Mouse (Mus musculus) stomach, postnatal 0 days (tissue): Measurements from ENCODE around the gene Aif1. TPM values are rescaled to one million over a fixed set of nuclear protein-coding genes. Genes with fewer than 3 reads are reported as not detected.
"Not testable (repeated sequence)": the region's sequence is repeated elsewhere in the genome, so short reads cannot be mapped to it uniquely, and the experiment has no call there.

Experiments
- ATAC-seq: fragments of 200-750 bp; cut with Nextera tagmentation; 2 replicates; pipeline ENCODE4 v1.8.0; 2017; ENCODE audit not compliant: low FRiP score, low TSS enrichment
- DNase-seq: peaks from one replicate; pipeline ENCODE4 v3.0.0-alpha.2; 2016; ENCODE audit warnings: low spot score
- H3K27ac ChIP-seq: fragments of 300-500 bp; sonication (generic); replicated peaks from 2 replicates; pipeline ENCODE4 v1.5.1; 2014; ENCODE audit warnings: mild to moderate bottlenecking, control low read depth
- H3K27me3 ChIP-seq: fragments of 300-500 bp; sonication (generic); 2 replicates; pipeline ENCODE4 v1.6.1; 2014; ENCODE audit warnings: low read length; ENCODE audit not compliant: control insufficient read depth, insufficient read depth
- H3K36me3 ChIP-seq: fragments of 300-500 bp; sonication (generic); 2 replicates; pipeline ENCODE4 v1.6.1; 2014; ENCODE audit warnings: low read length, mixed read lengths; ENCODE audit not compliant: control insufficient read depth, insufficient read depth
- H3K4me1 ChIP-seq: fragments of 300-500 bp; sonication (generic); replicated peaks from 2 replicates; pipeline ENCODE4 v1.6.1; 2014; ENCODE audit warnings: antibody characterized with exemption; ENCODE audit not compliant: control insufficient read depth, insufficient read depth
- H3K4me2 ChIP-seq: fragments of 300-500 bp; sonication (generic); replicated peaks from 2 replicates; pipeline ENCODE4 v1.6.1; 2014; ENCODE audit warnings: low read depth, mild to moderate bottlenecking, control low read depth, moderate library complexity
- H3K4me3 ChIP-seq: fragments of 300-500 bp; sonication (generic); 2 replicates; pipeline ENCODE4 v1.5.1; 2014; ENCODE audit warnings: low read depth, low read length, control low read depth
- H3K9ac ChIP-seq: fragments of 300-500 bp; sonication (generic); 2 replicates; pipeline ENCODE4 v1.6.1; 2014; ENCODE audit warnings: mild to moderate bottlenecking, low read length, control low read depth, mixed read lengths
- H3K9me3 ChIP-seq: fragments of 300-500 bp; sonication (generic); 2 replicates; pipeline ENCODE4 v1.6.1; 2016; ENCODE audit warnings: low read length; ENCODE audit not compliant: control insufficient read depth
- CTCF ChIP-seq: IDR thresholded peaks from 2 replicates; pipeline ENCODE4 v1.5.1; 2016; ENCODE audit warnings: antibody characterized with exemption, low read depth, mild to moderate bottlenecking, moderate library complexity
- EP300 ChIP-seq: optimal IDR thresholded peaks from 2 replicates; pipeline ENCODE3; 2016; ENCODE audit warnings: antibody characterized with exemption
- WGBS: fragments of 180-500 bp; shearing (Covaris S2); extraction: QIAGEN DNeasy Blood & Tissue Kit; methylation state at CpG from one replicate; pipeline ENCODE4 v1.1.7; 2014; 5-methylcytosine and 5-hydroxymethylcytosine counted together
- polyA plus RNA-seq: library from polyadenylated mRNA; unstranded; fragments of >200 nt; fragmentation: Nextera tagmentation; extraction: Ambion mirVana; gene quantifications from 2 replicates; pipeline ENCODE4 v1.2.1, GENCODE M21; 2015

Gene Aif1
- polyA plus RNA-seq, 1 experiment from 2014 or later = 24.3 TPM

DNA sequence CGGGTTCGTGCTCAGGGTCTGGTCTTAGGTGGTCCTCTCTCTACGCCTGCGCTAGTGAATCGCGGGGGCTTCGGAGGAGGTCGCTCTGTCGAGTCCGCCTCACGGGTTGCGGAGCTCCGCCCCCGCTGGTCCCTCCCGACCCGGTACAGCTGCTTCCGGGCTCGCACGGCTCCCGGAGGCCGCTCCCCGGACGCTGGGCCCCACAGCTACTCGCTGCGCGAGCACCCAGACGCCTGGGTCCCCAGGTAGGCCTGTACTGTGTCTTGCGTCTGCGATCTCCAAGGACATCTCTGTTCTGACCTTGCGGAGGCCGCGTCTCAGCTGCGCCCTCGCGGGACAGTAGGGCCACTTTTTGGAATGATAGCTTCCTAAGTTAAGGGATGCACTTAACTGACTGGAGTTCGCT is 49.7 kb downstream of the Aif1 start, which contains the start of gene D17H6S53E:
Gene D17H6S53E (plus strand): TSS at position 168 of the 406 bp plus-strand sequence.
- Histone ChIP-seq H3K9ac (peak within 1 kb of the TSS; percentile 77), H3K27me3 (no peaks in the 10 kb centered on the region), H3K36me3 (no peaks in the 10 kb centered on the region; the same call in none of the 2 replicates), H3K4me2 (peak within 1 kb of the TSS; percentile 85), H3K4me3 (peak within 1 kb of the TSS; percentile 61), H3K9me3 (no peaks in the 10 kb centered on the region), H3K27ac (peak within 1 kb of the TSS; percentile 87), H3K4me1 (peaks cover 3% of the 10 kb centered on the region; the same call in 1 of the 2 replicates)
- DNase-seq = peak; percentile 90
- under 1% methylated on average over 34 of the region's 36 CpGs for WGBS
- ATAC-seq = peak; percentile 63
- TF ChIP-seq CTCF (0 out of 2 replicates have a peak, but pooled peaks have one; percentile 2), EP300 (no peak)

DNA sequence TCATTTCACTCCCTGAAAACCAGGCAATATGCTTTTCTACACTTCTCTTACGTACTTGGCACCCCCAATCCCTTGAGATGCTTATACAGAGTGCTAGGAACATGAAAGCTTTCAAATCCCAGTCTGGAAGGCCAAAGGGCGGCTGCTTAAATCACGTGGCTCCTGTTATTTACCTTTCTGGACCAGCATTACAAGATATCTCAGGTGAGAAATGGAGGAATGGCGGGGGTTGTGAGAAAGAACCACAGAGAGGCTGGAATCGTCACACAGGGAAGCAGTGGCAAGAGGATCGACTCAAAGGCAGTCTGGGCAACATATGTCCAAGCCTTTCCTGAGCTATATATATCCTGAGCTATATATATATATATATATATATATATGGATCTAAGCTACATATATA is 50.3 kb downstream of the Aif1 start:
- 11% methylated on average over 6 of the region's 6 CpGs for WGBS
- DNase-seq (peak; percentile 76), ATAC-seq (no peak)
- H3K27ac ChIP-seq = peak overlapping the region; percentile 87
- H3K9ac ChIP-seq = peak overlapping the region; percentile 77
- H3K27me3 ChIP-seq = no peaks in the 10 kb centered on the region
- H3K4me1 ChIP-seq = peaks cover 3% of the 10 kb centered on the region; the same call in 1 of the 2 replicates
- no peaks in the 10 kb centered on the region for H3K9me3 ChIP-seq
- peak overlapping the region; percentile 85 for H3K4me2 ChIP-seq
- no peak for TF ChIP-seq CTCF
- H3K4me3 ChIP-seq = peak overlapping the region; percentile 61
- H3K36me3 ChIP-seq = no peaks in the 10 kb centered on the region; the same call in none of the 2 replicates

GRCm38 (mm10) chr17:35125081-35125480 is 50.8 kb downstream of the Aif1 start:
- Histone ChIP-seq H3K4me1 (peaks cover 3% of the 10 kb centered on the region; the same call in 1 of the 2 replicates), H3K4me3 (no peak overlapping the region), H3K27ac (peak overlapping the region; percentile 74), H3K36me3 (no peaks in the 10 kb centered on the region; the same call in 1 of the 2 replicates), H3K27me3 (no peaks in the 10 kb centered on the region), H3K9ac (no peak overlapping the region), H3K9me3 (no peaks in the 10 kb centered on the region), H3K4me2 (no peak overlapping the region)
- DNase-seq (no peak), ATAC-seq (no peak)
- TF ChIP-seq EP300 (no peak), CTCF (no peak)
- 87% methylated on average over 1 of the region's 1 CpGs for WGBS

DNA sequence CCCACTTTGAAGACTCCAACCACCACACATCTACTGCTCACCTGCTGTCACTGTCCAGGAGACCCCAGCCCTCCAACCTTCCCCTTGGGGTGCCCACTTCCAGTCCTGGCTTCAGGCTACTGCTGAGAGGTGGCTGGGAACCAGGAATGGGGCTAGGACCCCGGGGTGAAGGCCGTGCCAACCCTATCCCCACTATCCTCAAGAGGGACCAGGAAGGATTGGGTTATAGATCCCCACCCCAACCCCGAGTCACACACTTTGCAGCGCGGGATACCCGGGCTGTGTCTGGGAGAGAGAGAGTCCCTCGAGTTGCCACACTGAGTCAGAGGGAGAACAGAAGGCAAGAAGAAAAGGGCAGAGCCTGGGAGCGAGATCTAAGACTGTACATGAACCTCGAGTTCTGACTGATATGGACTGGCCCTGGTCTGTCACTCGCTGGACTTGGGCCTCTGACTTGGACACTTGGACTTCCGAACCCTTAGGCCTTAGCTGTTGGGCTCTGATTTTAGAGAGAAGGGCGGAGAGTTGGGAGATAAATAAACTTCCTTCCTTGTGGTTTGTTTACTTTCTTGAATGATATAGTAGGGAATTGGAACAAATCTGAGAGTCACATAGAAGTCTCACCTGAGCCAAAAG is 51.5 kb downstream of the Aif1 start:
- not testable (repeated sequence) for H3K4me3 ChIP-seq, H3K9me3 ChIP-seq, H3K4me2 ChIP-seq, H3K27me3 ChIP-seq, H3K36me3 ChIP-seq, H3K4me1 ChIP-seq, H3K9ac ChIP-seq
- ATAC-seq (peak; percentile 46), DNase-seq (peak; percentile 55)
- peak overlapping the region; percentile 74 for H3K27ac ChIP-seq
- WGBS = 75% methylated on average over 12 of the region's 12 CpGs

GRCm38 (mm10) chr17:35123287-35123686 is 52.6 kb downstream of the Aif1 start:
- not testable (repeated sequence) for H3K9me3 ChIP-seq, H3K4me2 ChIP-seq, H3K27ac ChIP-seq, H3K27me3 ChIP-seq, H3K4me3 ChIP-seq, H3K36me3 ChIP-seq, H3K4me1 ChIP-seq, DNase-seq, ATAC-seq, H3K9ac ChIP-seq
- 89% methylated on average over 9 of the region's 9 CpGs for WGBS

DNA sequence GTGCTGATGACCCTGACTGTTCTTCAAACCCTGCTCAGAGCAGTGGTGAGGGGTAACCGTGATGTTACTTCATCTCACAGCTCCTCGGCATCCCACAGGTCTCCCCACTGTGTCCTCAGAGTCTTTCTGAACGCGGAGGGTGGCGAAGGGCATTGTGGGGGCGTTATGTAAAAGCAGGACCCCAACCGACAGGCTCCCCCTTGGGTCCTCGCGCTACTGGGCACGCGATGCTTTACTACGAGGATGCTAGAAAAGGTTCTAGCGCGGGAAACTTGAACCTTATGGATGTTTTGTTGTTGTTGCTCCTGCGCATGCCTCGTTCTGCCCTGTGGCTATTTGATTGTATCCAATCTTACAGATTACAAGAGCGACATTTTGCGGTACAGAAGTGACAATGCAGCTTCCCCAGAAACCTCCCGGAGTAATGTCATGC is 54.0 kb downstream of the Aif1 start, which contains the start of gene Csnk2b:
Gene Csnk2b (minus strand): TSS at position 183 of the 433 bp plus-strand sequence.
- Histone ChIP-seq H3K27ac (peak within 1 kb of the TSS; percentile 96), H3K4me3 (peak within 1 kb of the TSS; percentile 91), H3K9ac (peak within 1 kb of the TSS; percentile 94), H3K36me3 (peaks cover 7% of the 10 kb centered on the region), H3K27me3 (no peaks in the 10 kb centered on the region), H3K9me3 (no peaks in the 10 kb centered on the region), H3K4me2 (peak within 1 kb of the TSS; percentile 97), H3K4me1 (peaks cover 3% of the 10 kb centered on the region; the same call in 1 of the 2 replicates)
- WGBS = 0% methylated on average over 19 of the region's 19 CpGs
- ATAC-seq (no peak; the same call in 1 of the 2 replicates), DNase-seq (peak; percentile 48)
- TF ChIP-seq CTCF = peak; percentile 62
- no peak for TF ChIP-seq EP300
